Mouse (Mus musculus) MEL (cell line): ENCODE results near the gene Gtf3c4. TPM values are rescaled to one million over a fixed set of nuclear protein-coding genes. Genes with fewer than 3 reads are reported as not detected.

Experiments used
- DNase-seq: peaks from one replicate; pipeline ENCODE4 v3.0.0; 2011; ENCODE audit warnings: low read depth, low spot score
- H3K27ac ChIP-seq: 2 replicates; pipeline ENCODE4 v1.5.1; 2012; ENCODE audit warnings: low read depth, mild to moderate bottlenecking, control low read depth, low read length, moderate library complexity; ENCODE audit not compliant: control insufficient read depth
- H3K27me3 ChIP-seq, 2 experiments: fragments of 150-350 bp in 1 of 2; sonication (generic) in 1 of 2; 2 replicates each; pipeline ENCODE4 v1.6.1; 2012; ENCODE audit warnings: low read length in 2 of 2, mild to moderate bottlenecking in 2 of 2, improper control_type of control experiment in 1 of 2, moderate library complexity in 1 of 2; ENCODE audit not compliant: insufficient read depth in 2 of 2, control insufficient read depth in 1 of 2
- H3K36me3 ChIP-seq, 2 experiments: 2 replicates each; pipeline ENCODE4 v1.6.1; 2012 to 2014; ENCODE audit warnings: low read length in 2 of 2, improper control_type of control experiment in 1 of 2, inconsistent platforms in 1 of 2, mild to moderate bottlenecking in 1 of 2; ENCODE audit not compliant: insufficient read depth in 2 of 2, control insufficient read depth in 1 of 2
- H3K4me1 ChIP-seq, 2 experiments: fragments of 150-350 bp in 1 of 2; sonication (generic) in 1 of 2; 2 replicates each; pipeline ENCODE4 v1.6.1; 2012; ENCODE audit warnings: low read length in 2 of 2, improper control_type of control experiment in 1 of 2, mild to moderate bottlenecking in 1 of 2; ENCODE audit not compliant: insufficient read depth in 2 of 2, control insufficient read depth in 1 of 2
- H3K4me3 ChIP-seq, 2 experiments: fragments of 150-350 bp in 1 of 2; sonication (generic) in 1 of 2; 2 replicates each; pipeline ENCODE4 v1.5.1; 2012; ENCODE audit warnings: low read depth in 2 of 2, low read length in 2 of 2, mild to moderate bottlenecking in 2 of 2, moderate library complexity in 2 of 2, control low read depth in 1 of 2, improper control_type of control experiment in 1 of 2; ENCODE audit not compliant: control insufficient read depth in 1 of 2, insufficient read depth in 1 of 2
- H3K79me2 ChIP-seq: 2 replicates; pipeline ENCODE4 v1.6.1; 2012; ENCODE audit warnings: mild to moderate bottlenecking, low read length, moderate library complexity; ENCODE audit not compliant: control insufficient read depth, poor library complexity, insufficient read depth
- H3K9ac ChIP-seq: 2 replicates; pipeline ENCODE4 v1.6.1; 2012; ENCODE audit warnings: low read depth, mild to moderate bottlenecking, control low read depth, low read length, moderate library complexity; ENCODE audit not compliant: control insufficient read depth, poor library complexity, severe bottlenecking
- H3K9me3 ChIP-seq: fragments of 150-350 bp; sonication (generic); replicated peaks from 2 replicates; pipeline ENCODE4 v1.6.1; 2012; ENCODE audit warnings: mild to moderate bottlenecking, low read length, improper control_type of control experiment, moderate library complexity; ENCODE audit not compliant: insufficient read depth
- CHD2 ChIP-seq: IDR thresholded peaks from 2 replicates; pipeline ENCODE4 v1.6.1; 2011; ENCODE audit warnings: low read length, improper control_type of control experiment
- CTCF ChIP-seq, 3 experiments: IDR thresholded peaks in 2 of 3; conservative IDR thresholded peaks in 1 of 3; 2 replicates each; pipeline ENCODE4 v1.5.1; 2011 to 2012; ENCODE audit warnings: low read length in 3 of 3, low read depth in 2 of 3, mild to moderate bottlenecking in 2 of 3, improper control_type of control experiment in 1 of 3, inconsistent platforms in 1 of 3, mixed read lengths in 1 of 3, moderate library complexity in 1 of 3; ENCODE audit not compliant: control insufficient read depth in 1 of 3, insufficient read depth in 1 of 3, poor library complexity in 1 of 3, severe bottlenecking in 1 of 3
- E2F4 ChIP-seq: IDR thresholded peaks from 2 replicates; pipeline ENCODE4 v1.6.1; 2011; ENCODE audit warnings: low read depth, low read length, improper control_type of control experiment, borderline replicate concordance
- ELF1 ChIP-seq: IDR thresholded peaks from 2 replicates; pipeline ENCODE4 v1.6.1; 2014; ENCODE audit warnings: low read depth, mild to moderate bottlenecking, inconsistent platforms, low read length, improper control_type of control experiment, moderate library complexity
- JUND ChIP-seq: IDR thresholded peaks from 2 replicates; pipeline ENCODE4 v1.6.1; 2011; ENCODE audit warnings: low read depth, mild to moderate bottlenecking, improper control_type of control experiment, low read length
- KAT2A ChIP-seq: conservative IDR thresholded peaks from 2 replicates; pipeline ENCODE4 v1.6.1; 2012; ENCODE audit warnings: low read depth, low read length, improper control_type of control experiment, inconsistent platforms
- MAFK ChIP-seq: IDR thresholded peaks from 2 replicates; pipeline ENCODE4 v1.6.1; 2011; ENCODE audit warnings: low read depth, mild to moderate bottlenecking, low read length, improper control_type of control experiment, borderline replicate concordance
- MAZ ChIP-seq: IDR thresholded peaks from 2 replicates; pipeline ENCODE4 v1.6.1; 2012; ENCODE audit warnings: low read depth, mild to moderate bottlenecking, inconsistent platforms, low read length, improper control_type of control experiment
- MEF2A ChIP-seq: IDR thresholded peaks from 2 replicates; pipeline ENCODE4 v1.6.1; 2014; ENCODE audit warnings: low read depth, mild to moderate bottlenecking, inconsistent platforms, low read length, improper control_type of control experiment; ENCODE audit not compliant: poor library complexity, insufficient replicate concordance, severe bottlenecking; ENCODE audit errors: extremely low read depth
- MXI1 ChIP-seq: IDR thresholded peaks from 2 replicates; pipeline ENCODE4 v1.6.1; 2011; ENCODE audit warnings: mild to moderate bottlenecking, low read depth, low read length, improper control_type of control experiment
- MYB ChIP-seq: IDR thresholded peaks from 2 replicates; pipeline ENCODE4 v1.6.1; 2011; ENCODE audit warnings: mild to moderate bottlenecking, low read depth, low read length, improper control_type of control experiment
- MYC ChIP-seq: IDR thresholded peaks from 2 replicates; pipeline ENCODE4 v1.6.1; 2011; ENCODE audit warnings: low read depth, mild to moderate bottlenecking, low read length, improper control_type of control experiment, moderate library complexity
- NELFE ChIP-seq: IDR thresholded peaks from 2 replicates; pipeline ENCODE4 v1.6.1; 2011; ENCODE audit warnings: low read depth, low read length, improper control_type of control experiment
- NRF1 ChIP-seq: IDR thresholded peaks from 2 replicates; pipeline ENCODE4 v1.6.1; 2014; ENCODE audit warnings: low read depth, mild to moderate bottlenecking, inconsistent platforms, low read length, improper control_type of control experiment, moderate library complexity; ENCODE audit not compliant: poor library complexity, insufficient read depth, severe bottlenecking
- POLR2AphosphoS5 ChIP-seq: IDR thresholded peaks from 2 replicates; pipeline ENCODE4 v1.6.1; 2012; ENCODE audit warnings: low read depth, borderline replicate concordance, mild to moderate bottlenecking, inconsistent platforms, low read length, moderate library complexity, mixed read lengths
- RAD21 ChIP-seq: IDR thresholded peaks from 2 replicates; pipeline ENCODE4 v1.6.1; 2011; ENCODE audit warnings: mild to moderate bottlenecking, low read depth, low read length, improper control_type of control experiment
- SIN3A ChIP-seq: IDR thresholded peaks from 2 replicates; pipeline ENCODE4 v1.6.1; 2012; ENCODE audit warnings: low read length, improper control_type of control experiment, inconsistent platforms
- TAL1 ChIP-seq: IDR thresholded peaks from 2 replicates; pipeline ENCODE4 v1.6.1; 2012; ENCODE audit warnings: mild to moderate bottlenecking, inconsistent platforms, low read length, moderate library complexity, mixed read lengths
- TBP ChIP-seq: IDR thresholded peaks from 2 replicates; pipeline ENCODE4 v1.8.0; 2011; ENCODE audit warnings: low read depth, low read length, improper control_type of control experiment
- TCF12 ChIP-seq: IDR thresholded peaks from 2 replicates; pipeline ENCODE4 v1.6.1; 2014; ENCODE audit warnings: low read depth, mild to moderate bottlenecking, inconsistent platforms, low read length, improper control_type of control experiment, moderate library complexity
- UBTF ChIP-seq: IDR thresholded peaks from 2 replicates; pipeline ENCODE4 v1.6.1; 2012; ENCODE audit warnings: low read depth, mild to moderate bottlenecking, inconsistent platforms, low read length, improper control_type of control experiment, moderate library complexity, borderline replicate concordance; ENCODE audit not compliant: insufficient read depth
- USF1 ChIP-seq: IDR thresholded peaks from 2 replicates; pipeline ENCODE4 v1.6.1; 2014; ENCODE audit warnings: low read depth, mild to moderate bottlenecking, inconsistent platforms, low read length, improper control_type of control experiment, moderate library complexity
- USF2 ChIP-seq, 2 experiments: IDR thresholded peaks; 2 replicates each; pipeline ENCODE4 v1.6.1; 2011 to 2012; ENCODE audit warnings: improper control_type of control experiment in 2 of 2, low read length in 2 of 2, borderline replicate concordance in 1 of 2, inconsistent platforms in 1 of 2, low read depth in 1 of 2, mild to moderate bottlenecking in 1 of 2; ENCODE audit not compliant: insufficient read depth in 1 of 2
- ZC3H11A ChIP-seq: IDR thresholded peaks from 2 replicates; pipeline ENCODE4 v1.6.1; 2012; ENCODE audit warnings: low read depth, mild to moderate bottlenecking, inconsistent platforms, low read length, improper control_type of control experiment
- ZKSCAN1 ChIP-seq: IDR thresholded peaks from 2 replicates; pipeline ENCODE4 v1.6.1; 2012; ENCODE audit warnings: low read depth, mild to moderate bottlenecking, inconsistent platforms, low read length, improper control_type of control experiment, moderate library complexity
- ZMIZ1 ChIP-seq: IDR thresholded peaks from 2 replicates; pipeline ENCODE4 v1.6.1; 2012; ENCODE audit warnings: low read depth, mild to moderate bottlenecking, inconsistent platforms, low read length, improper control_type of control experiment, moderate library complexity
- ZNF384 ChIP-seq: IDR thresholded peaks from 2 replicates; pipeline ENCODE4 v1.6.1; 2012; ENCODE audit warnings: low read depth, mild to moderate bottlenecking, inconsistent platforms, low read length, improper control_type of control experiment
- polyA plus RNA-seq, 2 experiments: library from polyadenylated mRNA; stranded (reverse) in 1 of 2; unstranded in 1 of 2; fragments of >175 nt in 1 of 2; fragments of >200 nt in 1 of 2; gene quantifications; 2 replicates each; pipeline versions ENCODE4 v1.2.1 to v1.2.4; 2012; ENCODE audit warnings: low replicate concordance in 2 of 2, low read depth in 1 of 2; ENCODE audit not compliant: insufficient read length in 2 of 2, insufficient read depth in 1 of 2, missing spikeins in 1 of 2
- total RNA-seq: library from RNA; depleted of rRNA; stranded (reverse); fragments of 300-350 nt; gene quantifications from 2 replicates; pipeline ENCODE4 v1.2.3, GENCODE M21; 2012

The Gtf3c4 gene
- total and polyA plus RNA-seq, 3 experiments, result 28.3 to 37.4 TPM; not detected in 1

- TF ChIP-seq CTCF (IDR thresholded peaks at IDR 0.05 in 2 of 3, conservative IDR thresholded peaks at IDR 0.05 in 1 of 3; ENCODE audit: control insufficient read depth in 1 of 3, insufficient read depth in 1 of 3, low read depth in 2 of 3, low read length in 3 of 3, poor library complexity in 1 of 3, severe bottlenecking in 1 of 3) (no peak), ZKSCAN1 (no peak), TCF12 (no peak), USF1 (no peak), MAZ (no peak), USF2 (IDR thresholded peaks at IDR 0.05; ENCODE audit: borderline replicate concordance in 1 of 2, insufficient read depth in 1 of 2, low read depth in 1 of 2, low read length in 2 of 2) (no peak), E2F4 (no peak), NRF1 (no peak), POLR2AphosphoS5 (no peak), ZNF384 (no peak), TBP (no peak), ELF1 (no peak), CHD2 (no peak), MAFK (no peak), MEF2A (no peak), ZC3H11A (no peak)
- H3K27me3 ChIP-seq, result no peaks in the 10 kb centered on the region
- H3K36me3 ChIP-seq, result peaks cover 4 to 13% of the 10 kb centered on the region in 2 experiments; a peak in 3 of 4 replicates
- H3K9me3 ChIP-seq, result no peaks in the 10 kb centered on the region
- no peak for DNase-seq
- no peaks in the 10 kb centered on the region for H3K79me2 ChIP-seq
- H3K27ac ChIP-seq, result no peak overlapping the region
- no peak overlapping the region for H3K4me3 ChIP-seq
- H3K9ac ChIP-seq, result no peak overlapping the region
- H3K4me1 ChIP-seq, result no peaks in the 10 kb centered on the region
Observed at GRCm38 (mm10) chr2:28882047-28882446, 41.9 kb upstream of the Gtf3c4 start.

GRCm38 (mm10) chr2:28881275-28881674 is 41.1 kb upstream of the Gtf3c4 start:
- no peak for DNase-seq

More at GRCm38 (mm10) chr2:28881275-28881674, 41.1 kb upstream of the Gtf3c4 start:
- Histone ChIP-seq H3K4me3 (no peak overlapping the region), H3K4me1 (no peaks in the 10 kb centered on the region), H3K9me3 (no peaks in the 10 kb centered on the region), H3K9ac (no peak overlapping the region), H3K27ac (no peak overlapping the region), H3K79me2 (no peaks in the 10 kb centered on the region), H3K27me3 (no peaks in the 10 kb centered on the region), H3K36me3 (peaks cover 4 to 10% of the 10 kb centered on the region in 2 experiments; a peak in 3 of 4 replicates)
- no peak for TF ChIP-seq ZNF384
- no peak for TF ChIP-seq JUND
- TF ChIP-seq ELF1, result no peak
- TF ChIP-seq RAD21, result no peak
- no peak for TF ChIP-seq NRF1
- TF ChIP-seq ZKSCAN1, result no peak
- no peak for TF ChIP-seq ZMIZ1
- no peak for TF ChIP-seq MYB
- no peak for TF ChIP-seq UBTF
- no peak for TF ChIP-seq CHD2
- TF ChIP-seq SIN3A, result no peak
- TF ChIP-seq KAT2A, result no peak
- no peak for TF ChIP-seq USF1
- TF ChIP-seq ZC3H11A, result no peak
- no peak for TF ChIP-seq MYC
- no peak for TF ChIP-seq MXI1
- TF ChIP-seq TAL1, result no peak
- no peak for TF ChIP-seq NELFE
